Mouse (Mus musculus) lung, postnatal 0 days (tissue): ENCODE measurements around the gene Iqck.

Experiments
- CTCF ChIP-seq: IDR thresholded peaks from 2 replicates; pipeline ENCODE4 v1.5.1; 2016; ENCODE audit warnings: antibody characterized with exemption, mild to moderate bottlenecking
- EP300 ChIP-seq: IDR thresholded peaks from 2 replicates; pipeline ENCODE4 v1.6.1; 2016; ENCODE audit warnings: antibody characterized with exemption, mild to moderate bottlenecking, control low read depth

DNA sequence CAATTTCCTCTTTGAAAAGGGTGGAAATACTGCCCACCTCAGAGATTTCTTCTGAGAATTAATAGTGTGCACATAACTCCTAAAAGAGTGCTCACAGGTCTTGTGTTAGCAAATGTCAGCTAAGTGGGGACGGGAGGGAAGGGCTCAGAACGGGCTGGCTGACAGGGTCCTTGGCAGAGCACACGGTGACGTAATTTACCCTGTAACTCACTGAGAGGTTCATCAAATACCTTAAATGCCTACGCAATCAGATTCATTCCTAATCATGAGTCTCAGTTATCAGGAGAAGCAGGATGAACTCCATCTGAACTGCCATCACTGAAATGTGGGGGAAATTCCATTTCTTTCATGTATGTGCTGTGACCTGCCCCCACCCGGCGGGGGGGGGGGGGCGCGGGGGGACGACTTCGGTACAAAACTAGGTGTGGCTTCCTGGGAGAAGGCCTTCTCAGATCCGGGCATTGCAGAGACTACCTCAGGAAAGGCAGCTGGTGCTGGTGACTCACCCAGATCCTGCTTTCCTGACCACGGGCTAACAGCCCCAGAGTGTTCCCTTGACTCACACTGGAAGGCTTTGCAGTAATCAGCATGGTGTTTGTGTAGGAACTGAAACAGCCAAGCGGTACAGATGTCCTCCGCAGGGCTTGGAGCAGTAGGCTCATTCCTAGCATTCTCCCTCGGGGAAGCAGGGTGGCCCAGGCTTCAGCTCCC, 74.2 kb downstream of the Iqck start:
- peak; percentile 86 for TF ChIP-seq EP300
- TF ChIP-seq CTCF = no peak
